Mouse (Mus musculus) liver, adult (tissue): ENCODE results near the gene Tsg101.

Experiments used
- GATA4 ChIP-seq: IDR thresholded peaks from 2 replicates; pipeline ENCODE4 v1.6.1; 2014; ENCODE audit warnings: mild to moderate bottlenecking, low read length; ENCODE audit not compliant: insufficient replicate concordance

Tsg101 gene

DNA sequence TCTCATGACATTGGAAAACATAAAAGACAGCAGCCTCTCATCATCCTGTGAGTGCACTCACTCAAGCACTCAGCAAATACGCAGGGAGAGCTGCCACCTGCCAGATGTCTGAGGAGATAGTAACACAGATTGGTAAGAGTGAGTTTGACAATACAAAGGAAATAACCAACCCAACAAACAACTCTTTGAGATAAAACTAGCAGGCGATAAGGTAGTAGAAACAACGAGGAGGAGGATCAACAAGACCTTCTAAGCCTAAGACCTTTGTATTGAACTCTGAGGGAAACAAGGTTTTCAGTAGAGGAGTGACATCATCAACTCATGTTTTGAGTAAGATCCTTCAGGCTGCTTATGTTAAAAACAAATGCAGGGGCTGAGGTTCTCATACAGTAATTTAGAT is 20.4 kb downstream of the Tsg101 start:
- TF ChIP-seq GATA4, result no peak

DNA sequence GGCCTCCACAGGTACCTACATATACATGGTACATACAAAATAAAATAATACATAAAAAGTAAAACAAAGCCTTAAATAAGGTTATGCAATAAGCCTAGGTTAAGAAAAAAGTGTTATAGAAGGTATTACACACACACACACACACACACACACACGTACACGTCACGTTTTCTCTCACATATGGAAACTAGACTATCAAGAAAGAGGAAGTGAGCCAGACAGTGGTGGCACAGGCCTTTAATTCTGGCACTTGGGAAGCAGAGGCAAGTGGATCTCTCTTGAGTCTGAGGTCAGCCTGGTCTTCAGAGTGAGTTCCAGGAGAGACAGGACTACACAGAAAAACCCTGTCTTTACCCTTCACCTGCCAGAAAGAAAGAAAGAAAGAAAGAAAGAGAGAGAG is 24.3 kb downstream of the Tsg101 start:
- TF ChIP-seq GATA4, result no peak

DNA sequence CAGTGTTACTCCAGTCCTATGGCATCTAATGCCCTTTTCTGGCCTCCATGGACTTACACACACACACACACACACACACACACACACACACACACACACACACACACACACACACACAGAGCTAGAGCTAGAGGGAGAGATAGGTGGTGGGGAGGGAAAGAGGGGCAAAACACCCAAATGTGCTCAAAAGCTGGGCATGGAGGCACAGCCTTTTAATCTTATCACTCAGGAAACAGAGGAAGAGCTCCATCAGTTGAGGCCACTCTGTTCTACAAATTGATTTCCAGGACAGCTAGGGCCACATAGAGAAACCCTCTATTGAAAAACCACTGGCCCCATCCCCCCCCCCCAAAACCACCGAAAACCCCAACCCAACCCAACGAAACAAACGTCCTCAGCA is 36.5 kb downstream of the Tsg101 start:
- no peak for TF ChIP-seq GATA4

DNA sequence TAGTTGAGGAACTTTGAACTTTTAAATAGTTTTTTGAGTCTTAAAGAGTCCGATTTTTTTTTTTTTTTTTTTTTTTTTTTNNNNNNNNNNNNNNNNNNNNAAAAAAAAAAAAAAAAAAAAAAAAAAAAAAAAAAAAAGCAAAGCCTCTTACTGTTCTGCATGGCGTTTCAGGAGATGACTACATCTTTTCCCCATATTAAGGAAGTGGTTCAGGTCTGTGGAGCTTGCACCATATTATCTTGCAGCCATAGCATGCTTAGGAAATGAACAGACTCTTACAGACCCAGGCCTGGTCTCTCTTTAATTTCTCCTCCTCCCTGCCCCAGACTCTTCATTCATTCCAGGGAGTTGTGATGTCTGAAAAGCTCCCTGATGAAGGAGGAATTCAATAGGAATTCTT is 38.8 kb downstream of the Tsg101 start:
- TF ChIP-seq GATA4, result no peak

DNA sequence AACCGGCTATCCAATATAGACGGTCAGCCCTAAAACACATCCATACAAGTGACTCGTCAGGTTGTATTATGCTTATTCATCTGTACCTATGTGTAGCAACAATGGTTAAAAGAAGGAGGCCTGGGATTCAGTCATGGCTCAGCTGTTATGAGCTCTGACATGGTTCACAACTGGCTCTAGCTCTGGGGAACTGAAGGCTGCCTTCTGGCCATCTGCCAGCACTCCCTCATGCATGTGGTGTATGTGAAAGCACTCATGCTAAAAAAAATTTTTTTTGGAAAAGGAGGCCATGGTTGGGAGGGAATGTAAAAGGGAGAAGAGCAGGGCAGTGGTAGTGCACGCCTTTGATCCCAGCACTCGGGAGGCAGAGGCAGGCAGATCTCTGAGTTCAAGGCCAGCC is 39.9 kb downstream of the Tsg101 start:
- TF ChIP-seq GATA4, result no peak

DNA sequence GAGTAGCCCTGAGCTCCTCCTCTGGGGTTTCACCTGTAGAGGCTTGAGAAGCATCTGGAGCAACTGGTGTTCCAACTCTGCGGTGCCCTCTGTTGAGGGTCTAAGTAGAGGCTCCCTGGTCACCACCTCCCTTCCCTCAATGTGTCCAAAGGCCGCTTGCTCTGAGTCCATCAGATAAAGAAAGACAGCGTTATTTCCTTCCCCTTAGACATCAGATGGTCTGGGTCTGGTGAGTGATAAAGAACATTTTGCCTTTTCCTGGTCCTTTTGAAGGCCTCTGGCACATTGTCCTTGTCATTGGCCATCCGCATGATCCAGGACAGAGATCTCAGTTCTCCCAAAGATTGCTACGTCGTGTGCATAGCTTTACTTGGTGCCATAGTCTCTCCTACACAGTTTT is 42.5 kb downstream of the Tsg101 start:
- no peak for TF ChIP-seq GATA4

DNA sequence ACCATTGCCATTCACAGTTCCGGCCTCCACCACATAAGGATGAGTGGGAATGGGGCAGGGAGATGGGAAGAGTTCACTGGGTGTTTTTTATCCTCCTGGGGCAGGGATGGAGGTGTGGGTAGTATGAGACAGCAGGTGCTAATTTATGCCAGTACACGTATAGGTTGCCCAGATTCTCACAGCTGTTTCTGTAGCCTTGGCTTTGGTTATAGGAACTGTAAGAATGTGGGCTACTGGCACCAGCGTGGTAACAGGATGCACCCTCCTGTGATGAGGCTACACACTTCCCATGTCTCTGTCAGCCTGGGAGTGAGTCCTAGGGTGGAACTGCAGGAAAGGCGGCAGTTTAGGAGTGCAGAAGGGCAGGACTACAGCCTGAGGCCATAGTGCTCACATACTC is 42.9 kb downstream of the Tsg101 start:
- TF ChIP-seq GATA4, result no peak

DNA sequence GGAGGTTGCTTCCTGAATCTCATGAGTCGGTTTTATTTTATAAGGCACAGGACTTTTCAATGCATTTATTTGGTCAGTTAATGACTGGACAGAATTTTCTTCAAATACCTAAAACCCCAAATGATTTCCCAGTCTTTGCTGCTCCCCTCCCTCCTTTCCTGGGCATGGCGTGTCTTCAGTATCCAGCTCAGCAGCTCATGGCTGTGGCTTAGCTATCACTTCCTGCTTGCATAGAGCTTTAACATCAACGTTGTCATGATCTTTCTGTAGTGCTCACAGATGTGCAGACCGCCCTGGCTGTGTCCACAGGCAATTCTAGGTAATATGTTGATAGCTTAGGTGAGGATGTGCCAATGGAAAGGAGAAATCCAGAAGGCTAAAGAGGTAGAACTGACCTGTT is 47.8 kb downstream of the Tsg101 start:
- TF ChIP-seq GATA4, result no peak

DNA sequence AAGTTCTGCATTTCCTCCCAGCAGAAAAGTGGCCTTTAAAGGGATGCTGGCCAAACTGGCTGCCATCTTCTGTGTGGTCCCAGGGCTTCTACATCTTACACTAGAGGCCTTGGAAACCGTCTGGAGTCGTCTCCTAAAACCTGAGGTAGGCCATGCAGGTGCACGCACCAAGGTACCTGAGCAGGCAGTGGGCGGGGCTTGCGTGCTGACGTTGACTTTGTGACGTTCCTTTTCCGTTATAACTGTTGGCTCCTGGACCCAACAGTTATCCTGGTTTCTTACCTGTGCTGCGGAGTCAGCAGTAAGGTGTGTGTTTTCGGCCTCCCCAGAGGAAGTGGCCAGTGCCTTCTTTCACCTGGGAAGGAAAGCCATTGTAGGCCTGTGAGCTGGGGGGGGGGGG is 58.8 kb downstream of the Tsg101 start, which contains the start of gene Ldhc:
TSS of gene Ldhc (plus strand) at position 208 of the 400 bp plus-strand sequence.
- no peak for TF ChIP-seq GATA4

DNA sequence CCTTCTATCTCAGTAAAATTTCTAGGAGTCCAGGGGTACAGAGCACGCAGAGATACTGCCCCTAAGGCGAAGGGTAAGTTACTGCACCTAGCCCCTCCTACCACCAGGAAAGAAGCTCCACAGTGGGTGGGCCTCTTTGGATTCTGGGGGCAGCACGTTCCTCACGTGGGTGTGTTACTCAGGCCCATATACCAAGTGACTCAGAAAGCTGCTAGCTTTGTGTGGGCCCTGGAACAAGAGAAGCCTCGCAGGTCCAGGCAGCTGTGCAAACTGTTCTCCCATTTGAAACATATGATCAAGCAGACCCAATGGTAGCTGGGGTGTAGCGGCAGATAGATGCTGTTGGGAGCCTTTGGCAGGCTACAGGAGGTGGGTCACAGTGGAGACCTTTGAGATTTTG is 60.7 kb downstream of the Tsg101 start:
- no peak for TF ChIP-seq GATA4

DNA sequence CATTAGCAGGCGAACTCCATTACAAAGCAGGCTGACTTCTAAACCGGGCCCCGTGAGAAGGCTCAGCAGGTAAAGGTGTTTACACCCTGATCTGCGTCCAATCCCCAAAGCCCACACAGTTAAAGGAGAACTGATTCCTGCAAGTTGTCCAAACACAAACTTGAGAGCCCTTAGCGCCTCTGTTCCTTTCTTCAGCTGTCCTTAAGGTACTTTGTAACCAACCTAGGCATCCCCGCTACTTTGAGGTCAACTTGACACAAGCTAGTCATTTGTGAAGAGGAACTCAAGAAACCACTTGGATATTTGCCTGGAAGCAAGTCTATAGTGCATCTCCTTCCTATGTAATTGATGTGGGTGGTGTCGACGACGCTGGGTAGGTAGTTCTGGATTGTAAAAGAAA is 62.3 kb downstream of the Tsg101 start:
- TF ChIP-seq GATA4, result no peak

DNA sequence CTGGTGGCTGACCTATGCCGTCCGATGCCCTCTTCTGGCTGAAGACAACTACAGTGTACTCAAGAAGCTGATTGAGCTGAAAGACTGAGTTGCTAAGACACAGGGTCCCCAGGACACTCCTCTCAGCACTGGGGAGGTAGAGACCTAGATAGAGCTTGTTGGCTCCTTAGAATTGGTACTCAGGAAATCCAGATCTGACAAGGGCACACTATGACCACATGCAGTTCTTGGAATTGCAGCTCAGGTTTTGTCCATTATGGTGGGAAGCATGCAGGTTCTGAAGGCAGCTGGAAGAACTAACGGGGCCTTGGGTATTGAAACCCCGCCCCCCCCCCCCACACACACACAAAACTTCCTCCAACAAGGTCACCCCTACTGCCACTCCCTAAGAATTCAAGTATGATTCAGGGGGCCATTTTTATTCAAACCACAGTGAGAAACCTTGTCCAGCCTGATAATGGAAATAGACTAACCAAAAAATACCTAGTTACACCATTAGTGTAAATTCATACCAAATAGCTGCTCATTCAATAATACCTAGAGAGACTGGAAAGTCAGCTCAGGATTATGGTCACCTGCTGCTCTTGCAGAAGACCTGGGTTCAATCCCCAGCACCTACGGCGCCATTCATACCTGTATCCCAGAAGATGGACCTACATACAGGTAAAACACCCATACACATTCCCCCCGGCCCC is 63.8 kb downstream of the Tsg101 start:
- no peak for TF ChIP-seq GATA4

DNA sequence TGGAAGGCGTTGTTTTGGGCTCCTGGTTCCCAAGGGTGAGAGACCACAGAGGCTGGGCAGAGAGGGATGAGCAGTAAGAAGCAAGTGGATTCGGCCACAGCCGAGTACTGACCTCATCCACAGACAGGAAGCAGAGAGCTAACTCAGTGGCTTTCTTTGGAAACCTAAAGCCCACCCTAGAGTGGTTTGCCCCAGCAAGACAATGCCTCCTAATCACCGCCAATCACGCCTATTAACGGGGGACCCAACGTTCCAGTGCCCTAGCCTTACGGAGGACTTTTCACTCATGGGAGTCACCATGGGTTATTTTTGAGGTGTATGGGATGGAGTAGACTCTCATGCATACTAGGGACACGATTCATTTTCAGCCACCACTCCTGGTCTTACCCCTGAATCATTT is 66.4 kb downstream of the Tsg101 start:
- no peak for TF ChIP-seq GATA4

DNA sequence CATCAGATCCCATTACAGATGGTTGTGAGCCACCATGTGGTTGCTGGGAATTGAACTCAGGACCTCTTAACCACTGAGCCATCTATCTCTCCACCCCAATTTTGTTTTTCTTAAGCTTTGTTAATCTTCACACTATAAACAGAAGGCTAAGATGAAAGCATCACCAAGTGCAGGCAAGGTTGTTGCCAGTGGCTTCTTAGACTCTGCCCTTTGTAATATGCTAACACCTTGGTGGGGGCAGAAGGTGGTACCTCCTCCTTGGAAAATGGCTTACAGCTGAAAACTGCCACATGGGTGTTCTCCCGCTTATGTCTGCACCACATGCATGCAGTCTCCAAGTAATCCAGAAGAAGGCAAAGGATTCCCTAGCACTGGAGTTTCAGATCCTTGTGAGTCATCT is 67.1 kb downstream of the Tsg101 start:
- no peak for TF ChIP-seq GATA4

DNA sequence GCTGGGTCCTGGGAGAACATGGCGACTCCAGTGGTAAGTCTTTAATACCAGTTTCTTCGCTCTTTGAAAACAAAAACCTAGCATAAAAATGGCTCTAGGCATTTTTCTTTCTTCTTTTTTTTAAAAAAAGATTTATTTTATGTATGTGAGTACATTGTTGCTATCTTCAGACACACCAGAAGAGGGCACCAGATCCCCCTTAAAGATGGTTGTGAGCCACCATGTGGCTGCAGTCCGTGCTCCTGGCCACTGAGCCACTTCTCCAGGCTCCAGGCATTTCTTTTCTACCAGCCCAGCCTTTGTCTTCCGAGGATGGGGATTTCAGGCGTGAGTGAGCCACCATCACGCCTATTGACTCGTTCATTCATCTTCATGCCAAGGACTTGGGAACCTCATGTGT is 68.7 kb downstream of the Tsg101 start:
- TF ChIP-seq GATA4, result no peak

DNA sequence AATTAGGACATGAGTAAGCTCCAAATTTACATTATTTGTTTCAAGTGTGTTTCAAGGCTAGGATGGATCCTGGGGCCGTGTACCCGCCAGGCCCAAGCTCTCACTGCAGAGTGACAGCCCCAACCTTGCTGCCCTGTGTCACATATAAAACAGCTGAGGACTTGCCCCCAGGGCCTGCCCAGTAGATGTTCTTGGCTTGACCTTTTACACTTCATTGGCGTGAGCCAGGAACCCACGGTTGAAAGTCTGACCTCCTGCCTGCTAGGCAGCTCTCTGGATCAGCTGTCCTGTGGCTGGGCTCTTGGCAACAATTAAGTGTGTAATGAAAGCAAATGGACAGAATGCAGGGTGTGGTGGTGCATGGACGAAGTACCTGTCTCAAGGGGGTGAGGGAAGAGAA is 70.5 kb downstream of the Tsg101 start:
- TF ChIP-seq GATA4, result no peak

DNA sequence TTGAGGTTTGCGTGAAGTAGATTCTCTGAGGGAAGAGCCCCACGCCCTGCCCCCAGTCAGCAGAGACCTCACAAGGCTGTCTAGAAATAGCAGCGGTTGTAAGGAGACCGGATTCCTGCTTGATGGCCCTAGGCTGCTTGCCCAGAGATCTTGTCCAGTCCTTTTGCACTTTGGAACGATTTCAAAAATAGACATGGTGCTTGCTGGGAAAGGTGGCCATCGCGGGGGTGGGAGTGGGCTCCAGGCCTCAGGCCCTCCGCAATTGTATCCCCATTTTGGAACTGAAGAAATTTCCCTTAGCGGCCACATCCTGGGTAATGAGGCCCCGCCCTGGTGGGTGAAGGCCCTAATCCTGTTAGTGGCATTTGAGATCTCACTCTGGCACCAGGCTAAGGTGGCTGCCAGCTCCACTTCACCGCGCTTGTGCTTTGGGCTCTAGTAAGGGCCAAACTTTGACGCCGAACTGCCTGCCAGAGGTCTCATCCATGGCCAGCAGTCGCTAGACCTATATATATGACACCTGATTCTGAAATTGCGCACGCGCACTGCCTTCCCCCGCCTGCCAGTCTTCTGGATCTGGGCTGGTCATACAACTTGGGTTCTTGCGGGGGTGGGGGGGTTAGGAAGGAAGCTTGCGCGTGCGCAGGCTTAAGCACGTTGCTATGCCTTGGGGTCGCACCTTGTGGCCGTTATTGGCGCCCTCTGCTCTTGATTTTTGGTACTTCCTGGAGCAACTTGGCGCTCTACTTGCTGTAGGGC is 73.1 kb downstream of the Tsg101 start:
- no peak for TF ChIP-seq GATA4
